ENCODE assay signal across 14 mouse cellular contexts in genomic region chrX:129415326-129415725, GRCm38 (mm10).
"Had no signal": no experiment of that assay in that cellular context is flagged by ENCODE, and none has a peak within 500 bp of the region (broad histone marks: within the 10 kb centered on the region; RNA-seq: fewer than 3 reads in every experiment).

No protein-coding gene starts in this region.

- H3K4me3 ChIP-seq: limb, embryonic 15.5 days; liver, embryonic 12.5 days; midbrain, embryonic 10.5 days; neural tube, embryonic 12.5 days had no signal

- ATAC-seq: liver, embryonic 12.5 days had no signal

- H3K27ac ChIP-seq: limb, embryonic 15.5 days; liver, embryonic 12.5 days; midbrain, embryonic 10.5 days; neural tube, embryonic 12.5 days had no signal

- H3K27me3 ChIP-seq: limb, embryonic 15.5 days; liver, embryonic 12.5 days; neural tube, embryonic 12.5 days had no signal

- H3K9me3 ChIP-seq: limb, embryonic 15.5 days; liver, embryonic 12.5 days; midbrain, embryonic 10.5 days; neural tube, embryonic 12.5 days had no signal

- H3K4me2 ChIP-seq: limb, embryonic 15.5 days; liver, embryonic 12.5 days; lung, embryonic 14.5 days; neural tube, embryonic 12.5 days had no signal

- H3K9ac ChIP-seq: limb, embryonic 15.5 days; liver, embryonic 12.5 days; lung, embryonic 14.5 days; neural tube, embryonic 12.5 days had no signal

- H3K36me3 ChIP-seq: limb, embryonic 15.5 days; liver, embryonic 12.5 days; midbrain, embryonic 10.5 days; neural tube, embryonic 12.5 days had no signal

- H3K4me1 ChIP-seq: limb, embryonic 15.5 days; liver, embryonic 12.5 days; midbrain, embryonic 10.5 days; neural tube, embryonic 12.5 days had no signal

- DNase-seq: kidney, postnatal 25 days; lung, postnatal 10 days; lung, postnatal 4 days; midbrain, embryonic 14.5 days; retina, postnatal 1 day; right cerebral cortex, postnatal 4 days; spleen, adult 18-20 months; thymus, adult 18-20 months; thymus, postnatal 25 days had no signal
